Mouse (Mus musculus) neural tube, embryonic 15.5 days (tissue): ENCODE results near the gene Nudt15. TPM values are rescaled to one million over a fixed set of nuclear protein-coding genes. Genes with fewer than 3 reads are reported as not detected.

Experiments used
- ATAC-seq: fragments of 200-750 bp; cut with Nextera tagmentation; 2 replicates; pipeline ENCODE4 v1.8.0; 2017; ENCODE audit warnings: mild to moderate bottlenecking, moderate TSS enrichment, moderate library complexity; ENCODE audit not compliant: low FRiP score
- H3K27ac ChIP-seq: fragments of 300-500 bp; sonication (generic); replicated peaks from 2 replicates; pipeline ENCODE4 v1.5.1; 2015; ENCODE audit warnings: mild to moderate bottlenecking, inconsistent platforms
- H3K27me3 ChIP-seq: fragments of 300-500 bp; sonication (generic); replicated peaks from 2 replicates; pipeline ENCODE4 v1.6.1; 2015; ENCODE audit warnings: inconsistent platforms
- H3K36me3 ChIP-seq: fragments of 300-500 bp; sonication (generic); 2 replicates; pipeline ENCODE4 v1.6.1; 2015; ENCODE audit warnings: inconsistent platforms
- H3K4me1 ChIP-seq: fragments of 300-500 bp; sonication (generic); 2 replicates; pipeline ENCODE4 v1.6.1; 2015; ENCODE audit warnings: inconsistent platforms
- H3K4me2 ChIP-seq: fragments of 300-500 bp; sonication (generic); 2 replicates; pipeline ENCODE4 v1.6.1; 2015; ENCODE audit warnings: inconsistent platforms, mild to moderate bottlenecking, moderate library complexity
- H3K4me3 ChIP-seq: fragments of 300-500 bp; sonication (generic); replicated peaks from 2 replicates; pipeline ENCODE4 v1.5.1; 2015; ENCODE audit warnings: mild to moderate bottlenecking, inconsistent platforms
- H3K9ac ChIP-seq: fragments of 300-500 bp; sonication (generic); replicated peaks from 2 replicates; pipeline ENCODE4 v1.6.1; 2015; ENCODE audit warnings: mild to moderate bottlenecking, inconsistent platforms
- H3K9me3 ChIP-seq: fragments of 300-500 bp; sonication (generic); replicated peaks from 2 replicates; pipeline ENCODE4 v1.6.1; 2016; ENCODE audit warnings: inconsistent platforms
- WGBS: fragments of 180-500 bp; shearing (Covaris S2); methylation state at CpG from one replicate; pipeline ENCODE4 v1.1.7; 2015; ENCODE audit warnings: mixed read lengths; 5-methylcytosine and 5-hydroxymethylcytosine counted together
- polyA plus RNA-seq: library from polyadenylated mRNA; unstranded; fragments of >200 nt; fragmentation: Nextera tagmentation; extraction: Ambion mirVana; gene quantifications from 2 replicates; pipeline ENCODE4 v1.2.1, GENCODE M21; 2015

Nudt15 gene
- polyA plus RNA-seq, 1 experiment from 2014 or later = 8.5 TPM

DNA sequence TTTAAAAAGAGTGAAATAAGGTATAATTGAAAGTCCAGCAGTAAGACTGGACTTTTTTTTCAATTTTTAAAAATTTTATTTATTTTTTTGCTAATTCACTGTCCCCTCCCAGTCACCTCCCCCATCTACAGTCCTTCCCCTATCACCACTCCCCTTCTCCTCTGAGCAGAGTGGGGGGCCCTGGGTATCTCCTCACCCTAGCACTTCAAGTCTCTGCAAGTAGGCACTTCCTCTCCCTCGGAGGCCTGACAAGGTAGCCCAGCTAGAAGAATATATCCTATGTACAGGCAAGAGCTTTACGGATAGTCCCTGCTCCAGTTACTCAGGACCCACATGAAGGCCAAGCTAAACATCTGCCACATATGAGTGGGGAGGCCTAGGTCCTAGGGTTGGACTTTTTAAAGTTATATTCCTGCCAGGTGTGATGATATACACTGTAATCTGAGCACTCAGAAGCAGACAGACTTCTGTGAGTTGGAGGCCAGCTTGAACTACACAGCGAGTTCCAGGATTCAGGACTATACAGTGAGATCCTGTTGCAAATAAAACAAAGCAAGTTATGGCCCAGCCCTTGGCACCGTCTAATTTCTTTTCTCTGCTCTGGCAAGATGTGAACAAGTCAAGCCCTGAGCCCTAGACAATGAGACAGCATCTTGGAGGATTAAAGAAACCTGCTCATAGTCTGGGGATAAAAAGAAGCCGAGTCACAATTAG, 64.4 kb downstream of the Nudt15 start:
- no peak for ATAC-seq
- H3K9me3 ChIP-seq = no peaks in the 10 kb centered on the region
- H3K27ac ChIP-seq = no peak overlapping the region
- H3K9ac ChIP-seq = no peak overlapping the region
- no peaks in the 10 kb centered on the region for H3K4me1 ChIP-seq
- 86% methylated on average over 5 of the region's 5 CpGs for WGBS
- H3K36me3 ChIP-seq = no peaks in the 10 kb centered on the region
- no peaks in the 10 kb centered on the region for H3K27me3 ChIP-seq
- no peak overlapping the region for H3K4me3 ChIP-seq
- H3K4me2 ChIP-seq = no peak overlapping the region

GRCm38 (mm10) chr14:73479771-73480170, 68.3 kb downstream of the Nudt15 start:
- no peak overlapping the region for H3K4me2 ChIP-seq
- no peaks in the 10 kb centered on the region for H3K9me3 ChIP-seq
- H3K4me1 ChIP-seq = peaks cover 8% of the 10 kb centered on the region
- 17% methylated on average over 1 of the region's 1 CpGs for WGBS
- H3K27me3 ChIP-seq = no peaks in the 10 kb centered on the region
- no peak overlapping the region for H3K27ac ChIP-seq
- no peak overlapping the region for H3K4me3 ChIP-seq
- no peak overlapping the region for H3K9ac ChIP-seq
- ATAC-seq = no peak
- H3K36me3 ChIP-seq = no peaks in the 10 kb centered on the region

- no peak overlapping the region for H3K4me2 ChIP-seq
- H3K4me3 ChIP-seq = no peak overlapping the region
- H3K36me3 ChIP-seq = no peaks in the 10 kb centered on the region
- no peaks in the 10 kb centered on the region for H3K9me3 ChIP-seq
- H3K9ac ChIP-seq = no peak overlapping the region
- peaks cover 14% of the 10 kb centered on the region for H3K4me1 ChIP-seq
- H3K27me3 ChIP-seq = no peaks in the 10 kb centered on the region
- ATAC-seq = no peak
- 81% methylated on average over 3 of the region's 3 CpGs for WGBS
- no peak overlapping the region for H3K27ac ChIP-seq
Measured at GRCm38 (mm10) chr14:73478321-73478720, 69.7 kb downstream of the Nudt15 start.

- H3K9me3 ChIP-seq = no peaks in the 10 kb centered on the region
- no peak overlapping the region for H3K9ac ChIP-seq
- peaks cover 20% of the 10 kb centered on the region for H3K4me1 ChIP-seq
- H3K36me3 ChIP-seq = no peaks in the 10 kb centered on the region
- no peak overlapping the region for H3K4me2 ChIP-seq
- ATAC-seq = no peak
- WGBS = 95% methylated on average over 10 of the region's 10 CpGs
- no peaks in the 10 kb centered on the region for H3K27me3 ChIP-seq
- no peak overlapping the region for H3K27ac ChIP-seq
- H3K4me3 ChIP-seq = no peak overlapping the region
Measured at GRCm38 (mm10) chr14:73477077-73477476, 71.0 kb downstream of the Nudt15 start.

GRCm38 (mm10) chr14:73476361-73476934, 71.6 kb downstream of the Nudt15 start:
- H3K9ac ChIP-seq = no peak overlapping the region
- no peak overlapping the region for H3K27ac ChIP-seq
- H3K9me3 ChIP-seq = no peaks in the 10 kb centered on the region
- no peaks in the 10 kb centered on the region for H3K36me3 ChIP-seq
- no peak for ATAC-seq
- WGBS = 74% methylated on average over 8 of the region's 8 CpGs
- no peaks in the 10 kb centered on the region for H3K27me3 ChIP-seq
- H3K4me1 ChIP-seq = peaks cover 20% of the 10 kb centered on the region
- H3K4me2 ChIP-seq = no peak overlapping the region
- no peak overlapping the region for H3K4me3 ChIP-seq

DNA sequence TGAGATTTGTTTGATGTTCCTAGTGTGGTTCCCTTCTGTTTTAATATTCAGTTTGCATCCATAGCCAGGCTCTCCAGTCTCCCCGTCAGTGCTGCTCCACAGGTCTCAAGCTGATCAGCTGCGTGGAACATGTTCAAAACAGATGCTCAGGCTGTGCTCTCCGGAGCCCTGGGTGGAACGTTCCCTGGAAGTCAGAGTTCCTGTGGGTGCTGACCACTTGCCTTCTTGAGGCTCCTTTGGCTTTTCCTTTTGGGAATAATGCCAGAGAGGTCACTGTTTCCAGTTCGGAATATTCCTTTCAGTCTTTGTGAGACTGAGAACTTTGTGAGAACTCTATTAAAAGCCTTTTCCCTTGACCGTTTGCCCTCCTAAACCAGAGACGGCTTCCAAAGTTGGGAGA, 72.5 kb downstream of the Nudt15 start:
- Histone ChIP-seq H3K27ac (no peak overlapping the region), H3K4me3 (no peak overlapping the region), H3K4me1 (peaks cover 20% of the 10 kb centered on the region), H3K9ac (no peak overlapping the region), H3K27me3 (no peaks in the 10 kb centered on the region), H3K9me3 (no peaks in the 10 kb centered on the region), H3K4me2 (no peak overlapping the region), H3K36me3 (no peaks in the 10 kb centered on the region)
- no peak for ATAC-seq
- 65% methylated on average over 7 of the region's 7 CpGs for WGBS

- Histone ChIP-seq H3K4me1 (peaks cover 20% of the 10 kb centered on the region), H3K4me3 (no peak overlapping the region), H3K9me3 (no peaks in the 10 kb centered on the region), H3K27me3 (no peaks in the 10 kb centered on the region), H3K9ac (no peak overlapping the region), H3K27ac (peak overlapping the region; percentile 69), H3K36me3 (no peaks in the 10 kb centered on the region), H3K4me2 (no peak overlapping the region)
- ATAC-seq = peak; percentile 61; the same call in 1 of the 2 replicates
- WGBS = 27% methylated on average over 7 of the region's 7 CpGs
Measured at GRCm38 (mm10) chr14:73474636-73475093, 73.4 kb downstream of the Nudt15 start.

- Histone ChIP-seq H3K4me2 (no peak overlapping the region), H3K4me1 (peaks cover 20% of the 10 kb centered on the region), H3K27me3 (no peaks in the 10 kb centered on the region), H3K36me3 (no peaks in the 10 kb centered on the region), H3K9me3 (no peaks in the 10 kb centered on the region), H3K27ac (peak overlapping the region; percentile 69), H3K4me3 (no peak overlapping the region), H3K9ac (no peak overlapping the region)
- 57% methylated on average over 3 of the region's 3 CpGs for WGBS
- ATAC-seq = no peak
Measured at GRCm38 (mm10) chr14:73473670-73474460, 74.2 kb downstream of the Nudt15 start.

DNA sequence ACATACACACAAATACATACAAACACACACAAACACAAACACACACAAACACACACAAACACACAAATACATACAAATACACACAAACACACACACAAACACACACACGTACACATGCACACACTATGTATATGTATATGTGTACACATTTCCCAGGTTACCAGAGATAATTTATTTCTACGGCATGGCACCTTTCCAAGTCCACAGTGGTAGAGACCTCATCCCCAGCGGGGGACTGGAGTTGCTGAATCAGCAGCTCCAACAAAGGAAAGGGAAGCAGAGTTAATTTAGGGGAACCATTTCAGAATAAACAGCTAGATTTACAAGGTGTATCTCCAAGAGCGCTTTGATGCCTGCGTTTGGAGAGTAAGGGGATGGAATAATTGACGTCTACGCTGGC, 75.8 kb downstream of the Nudt15 start:
- ATAC-seq = no peak
- H3K27ac ChIP-seq = 0 out of 2 replicates have a peak overlapping the region, but pooled peaks have one; percentile 5
- no peak overlapping the region for H3K4me2 ChIP-seq

GRCm38 (mm10) chr14:73470593-73470992, 77.4 kb downstream of the Nudt15 start:
- no peak overlapping the region for H3K27ac ChIP-seq
- no peak overlapping the region for H3K4me3 ChIP-seq
- H3K4me2 ChIP-seq = no peak overlapping the region
- ATAC-seq = no peak
- H3K4me1 ChIP-seq = peaks cover 17% of the 10 kb centered on the region
- H3K9me3 ChIP-seq = no peaks in the 10 kb centered on the region
- H3K9ac ChIP-seq = no peak overlapping the region
- 67% methylated on average over 8 of the region's 8 CpGs for WGBS
- H3K36me3 ChIP-seq = no peaks in the 10 kb centered on the region
- H3K27me3 ChIP-seq = no peaks in the 10 kb centered on the region

More for the DNA sequence above, 75.8 kb downstream of the Nudt15 start:
- no peaks in the 10 kb centered on the region for H3K27me3 ChIP-seq
- no peak overlapping the region for H3K9ac ChIP-seq
- H3K4me3 ChIP-seq = no peak overlapping the region
- no peaks in the 10 kb centered on the region for H3K9me3 ChIP-seq
- WGBS = 23% methylated on average over 7 of the region's 7 CpGs
- H3K36me3 ChIP-seq = no peaks in the 10 kb centered on the region
- H3K4me1 ChIP-seq = peaks cover 20% of the 10 kb centered on the region

GRCm38 (mm10) chr14:73469506-73469905, 78.5 kb downstream of the Nudt15 start:
- 70% methylated on average over 7 of the region's 7 CpGs for WGBS
- Histone ChIP-seq H3K4me1 (peaks cover 12% of the 10 kb centered on the region), H3K27ac (no peak overlapping the region), H3K9ac (no peak overlapping the region), H3K4me3 (no peak overlapping the region), H3K27me3 (no peaks in the 10 kb centered on the region), H3K4me2 (no peak overlapping the region), H3K9me3 (no peaks in the 10 kb centered on the region), H3K36me3 (no peaks in the 10 kb centered on the region)
- ATAC-seq = no peak
